Mouse (Mus musculus): ENCODE results near the gene Cdh6.

The Cdh6 gene

DNA sequence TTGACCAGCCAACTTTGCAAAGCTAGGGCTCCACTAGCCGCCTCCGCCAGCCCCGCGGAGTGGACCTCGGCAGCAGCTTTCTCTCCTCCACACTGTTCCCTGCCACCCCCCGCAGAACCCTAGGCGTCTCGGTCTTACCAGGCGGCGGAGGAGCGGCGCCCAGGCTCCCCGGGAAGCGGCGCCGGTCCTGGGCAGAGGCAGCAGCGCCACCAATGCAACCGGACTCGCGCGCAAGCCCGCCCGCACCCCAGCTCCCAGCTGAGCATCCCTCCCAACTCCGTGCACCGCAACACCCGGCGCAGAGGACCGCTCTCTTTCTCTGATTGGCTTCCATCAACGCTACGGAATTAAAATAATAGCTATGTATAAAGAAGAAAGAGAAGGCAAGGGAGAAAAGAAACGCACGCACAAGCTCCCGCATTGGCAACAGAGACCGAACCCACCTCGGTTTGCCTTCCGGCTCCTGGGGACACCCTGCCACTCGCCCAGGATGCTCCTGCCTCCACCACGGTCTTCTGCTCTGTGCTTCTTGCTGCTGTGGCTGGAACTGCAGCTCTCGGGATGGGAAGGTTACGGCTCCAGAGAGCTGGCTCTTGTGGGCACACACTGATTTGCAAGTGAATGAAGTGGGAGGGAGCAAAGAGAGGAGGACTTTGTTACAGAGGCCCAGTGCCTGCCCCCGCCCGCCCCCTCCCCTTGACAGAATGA, at the start of gene Cdh6:
Gene Cdh6, minus strand, starts transcription at position 605 of the 708 bp plus-strand sequence.
- peak; percentile 40 for DNase-seq

DNA sequence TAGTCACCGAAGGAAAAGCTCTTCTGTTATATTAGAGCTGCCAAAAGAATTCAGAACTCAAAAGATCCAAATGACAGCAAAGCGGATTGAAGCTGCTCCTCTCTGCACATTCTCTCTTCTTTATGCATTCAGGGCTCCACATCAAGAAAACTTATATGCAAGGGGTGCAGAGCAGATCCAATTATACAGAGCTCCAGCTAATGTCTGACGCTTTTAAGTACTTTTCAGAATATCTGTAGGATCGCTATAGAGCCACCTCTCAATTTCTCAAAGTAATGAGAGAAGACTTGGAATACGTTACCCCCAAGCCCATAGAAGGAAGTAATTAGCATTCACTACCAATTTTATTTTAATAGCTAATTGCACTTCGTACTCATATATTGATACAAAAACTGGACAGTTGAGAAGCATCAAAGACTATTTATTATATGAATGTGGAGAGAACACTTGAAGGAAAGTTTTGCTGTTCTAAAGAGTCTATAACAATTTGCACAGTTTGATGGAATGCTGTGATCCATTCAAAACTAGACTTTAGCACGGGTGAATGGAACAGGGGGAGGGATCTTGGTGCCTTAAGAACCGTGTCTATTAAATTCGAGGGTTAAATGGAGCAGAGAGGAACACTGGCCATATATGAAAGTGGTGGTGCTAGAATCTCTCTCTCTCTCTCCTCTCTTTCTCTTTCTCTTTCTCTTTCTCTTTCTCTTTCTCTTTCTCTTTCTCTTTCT, 46.4 kb upstream of the Cdh6 start:
- DNase-seq: no peak

DNA sequence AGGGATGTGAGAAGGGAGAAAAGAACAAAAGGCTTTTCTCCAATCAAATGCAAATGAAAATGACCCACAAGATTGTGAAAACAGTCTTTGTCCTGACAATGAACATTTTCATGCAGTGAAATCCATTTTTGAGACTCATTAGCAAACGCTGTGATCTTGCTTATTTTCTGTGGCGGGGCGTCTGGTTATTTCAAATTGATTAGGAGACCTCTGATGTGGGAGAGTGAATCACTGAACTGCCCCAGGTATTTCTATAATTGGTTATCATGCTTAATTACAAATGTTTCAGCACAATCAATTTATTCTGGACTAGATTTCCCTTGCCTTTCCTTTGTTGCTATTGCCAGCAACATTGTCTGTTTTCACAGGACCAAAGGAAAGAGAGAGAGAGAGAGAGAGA, 44.3 kb upstream of the Cdh6 start:
- no peak for DNase-seq

DNA sequence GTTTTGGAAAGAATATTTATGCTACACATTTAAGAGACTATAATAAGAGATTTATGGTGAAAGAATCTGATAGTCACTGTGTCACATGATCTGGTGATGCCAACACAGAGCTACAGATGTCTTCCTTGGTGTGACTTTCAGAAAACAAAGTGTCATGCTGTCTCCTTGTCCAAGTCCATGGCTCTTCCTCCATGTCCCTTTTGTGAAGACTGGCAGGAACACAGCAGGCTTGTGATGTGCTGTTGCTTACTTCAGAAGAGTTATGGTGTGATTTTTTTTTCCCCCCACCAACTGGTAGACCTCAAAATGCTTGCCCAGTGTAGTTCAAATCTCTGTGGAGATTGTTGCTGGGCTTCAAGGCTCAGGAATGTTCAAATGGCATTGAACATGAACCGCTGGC, 43.7 kb upstream of the Cdh6 start:
- DNase-seq: no peak

DNA sequence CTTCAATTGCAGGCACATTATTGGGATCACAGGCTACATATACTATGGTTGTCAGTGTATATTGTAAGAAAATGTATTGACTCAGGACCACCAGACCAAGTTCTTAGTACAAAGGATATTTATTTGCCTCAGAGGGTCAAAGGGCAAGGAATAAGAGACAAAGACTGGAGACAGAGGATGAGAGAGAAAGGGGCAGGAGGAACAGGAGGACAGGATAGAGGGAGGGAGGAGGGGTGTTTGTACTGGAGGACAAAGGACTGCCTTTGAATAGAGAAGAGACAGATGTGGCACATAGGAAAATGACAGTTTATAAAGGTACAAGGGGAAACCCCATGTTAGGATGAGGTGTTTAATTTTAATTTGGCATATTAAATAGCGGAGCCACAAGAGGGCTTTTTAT, 39.5 kb upstream of the Cdh6 start:
- DNase-seq: no peak

DNA sequence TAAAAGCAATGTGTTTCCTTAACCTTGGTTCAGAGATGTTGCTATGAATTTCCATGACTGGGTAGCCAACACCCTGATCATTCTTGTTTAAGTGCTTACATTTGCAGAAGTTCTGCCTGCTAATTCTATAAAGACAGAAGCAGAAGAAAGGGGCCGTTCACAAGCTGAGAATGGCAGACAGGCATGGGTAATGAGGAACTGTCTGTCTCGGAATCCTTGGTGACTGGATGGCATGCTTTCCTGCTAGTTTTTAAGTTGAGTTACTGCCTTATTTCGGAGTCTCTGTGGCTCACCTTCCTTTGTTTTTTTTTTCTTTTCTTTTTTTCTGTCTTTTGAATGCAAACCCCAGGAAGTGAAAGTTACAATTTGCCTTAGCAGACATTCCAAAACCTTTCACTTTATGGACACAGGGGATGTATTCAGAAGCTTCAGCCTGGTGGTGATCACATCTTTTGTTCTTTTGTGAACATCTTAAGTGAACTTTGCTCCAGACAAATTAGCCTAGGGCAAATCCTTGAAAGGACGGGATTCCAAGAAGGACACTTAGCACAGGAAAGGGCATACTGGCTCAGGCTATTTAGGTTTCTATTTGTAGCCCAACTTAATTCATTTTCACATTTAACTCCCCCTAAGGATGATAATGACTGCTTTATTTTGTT, 38.7 kb upstream of the Cdh6 start:
- no peak for DNase-seq

DNA sequence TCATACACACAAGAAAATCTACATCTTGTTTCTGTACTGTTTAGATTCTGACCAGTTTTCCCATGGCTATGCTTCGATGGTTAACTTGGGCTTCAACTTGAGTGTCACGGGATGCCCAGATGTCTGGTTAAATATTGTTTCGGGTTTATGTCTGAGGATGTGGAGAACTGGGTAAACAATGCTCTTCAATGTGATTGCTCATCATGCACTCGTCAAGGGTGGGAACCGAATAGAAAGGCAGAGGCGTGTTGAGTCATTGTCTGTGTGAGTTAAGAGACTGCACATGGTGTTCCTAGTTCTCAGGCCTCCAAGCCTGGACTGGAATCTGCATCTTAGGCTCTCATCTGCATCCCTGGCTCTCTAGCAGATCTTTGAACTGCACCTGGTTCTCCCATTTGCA, 36.7 kb upstream of the Cdh6 start:
- no peak for DNase-seq

DNA sequence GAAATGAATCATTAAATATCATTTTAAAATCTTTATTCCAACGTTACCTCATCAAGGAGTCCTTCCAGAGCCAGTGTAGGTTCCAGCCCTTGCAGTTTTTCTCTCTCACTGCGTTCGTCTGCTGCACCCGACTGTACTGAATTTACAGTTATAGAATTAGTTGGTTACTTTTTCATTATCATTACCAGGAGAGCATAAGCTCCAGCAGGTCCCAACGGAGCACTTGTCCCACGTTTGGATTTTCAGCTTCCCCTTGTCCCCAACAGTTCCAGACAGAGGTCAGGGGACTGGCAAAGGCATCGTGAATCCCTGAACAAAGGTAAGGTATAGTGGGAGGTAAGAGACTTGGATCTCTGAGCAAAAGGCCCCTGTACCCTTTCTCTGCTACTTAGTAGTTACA, 35.2 kb upstream of the Cdh6 start:
- DNase-seq: no peak

DNA sequence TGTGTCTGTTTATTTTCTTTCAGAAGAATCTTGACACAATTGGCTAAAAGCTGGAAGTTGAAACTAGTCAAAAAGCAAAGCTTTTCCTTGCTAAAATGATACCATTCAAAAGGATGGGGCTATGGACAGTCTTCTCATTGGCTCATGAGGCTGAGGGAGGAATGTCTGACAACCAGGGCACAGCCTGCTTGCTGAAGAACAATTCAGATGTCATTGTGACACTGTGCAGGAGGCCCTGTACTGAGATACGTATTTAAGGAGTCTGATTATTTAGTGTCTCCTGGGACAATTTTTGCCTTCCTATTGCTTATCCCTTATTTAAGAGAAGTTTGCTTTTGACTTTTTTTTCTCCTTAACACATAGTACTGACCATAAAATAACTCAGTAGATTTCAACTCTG, 22.8 kb upstream of the Cdh6 start:
- DNase-seq: no peak

DNA sequence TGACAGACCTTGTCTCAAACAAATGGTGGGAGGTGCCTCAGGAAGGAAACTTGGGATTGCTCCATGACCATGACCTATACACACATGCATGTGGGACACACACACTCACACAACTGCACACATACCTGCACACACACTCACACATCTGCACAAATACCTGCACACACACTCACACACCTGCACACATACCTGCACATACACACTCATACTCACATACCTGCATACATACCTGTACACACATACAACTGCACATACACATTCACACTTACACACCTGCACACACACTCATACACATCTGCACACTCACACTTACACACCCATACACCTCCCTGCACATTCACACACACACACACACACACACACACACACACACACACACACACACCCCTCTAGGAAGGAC, 20.6 kb upstream of the Cdh6 start:
- DNase-seq: no peak

DNA sequence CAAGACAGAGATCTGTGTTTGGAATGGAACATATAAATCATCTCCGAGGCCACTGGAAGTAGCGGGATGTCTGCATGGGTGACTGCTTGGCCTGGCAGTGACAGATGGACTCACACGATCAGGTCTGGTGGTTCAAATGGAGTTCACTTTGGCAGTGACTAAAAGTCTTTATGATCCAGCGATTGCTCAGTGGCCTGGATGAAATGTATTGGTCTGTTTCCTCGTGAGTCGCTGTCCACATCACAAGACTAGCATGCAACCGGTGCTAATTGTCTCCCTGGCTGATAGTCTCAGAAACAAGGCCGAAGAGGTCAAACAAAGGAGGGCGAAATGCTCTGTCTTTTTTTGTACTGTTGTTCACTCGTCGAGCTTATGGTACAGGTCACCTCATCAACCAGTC, 19.6 kb upstream of the Cdh6 start:
- no peak for DNase-seq

DNA sequence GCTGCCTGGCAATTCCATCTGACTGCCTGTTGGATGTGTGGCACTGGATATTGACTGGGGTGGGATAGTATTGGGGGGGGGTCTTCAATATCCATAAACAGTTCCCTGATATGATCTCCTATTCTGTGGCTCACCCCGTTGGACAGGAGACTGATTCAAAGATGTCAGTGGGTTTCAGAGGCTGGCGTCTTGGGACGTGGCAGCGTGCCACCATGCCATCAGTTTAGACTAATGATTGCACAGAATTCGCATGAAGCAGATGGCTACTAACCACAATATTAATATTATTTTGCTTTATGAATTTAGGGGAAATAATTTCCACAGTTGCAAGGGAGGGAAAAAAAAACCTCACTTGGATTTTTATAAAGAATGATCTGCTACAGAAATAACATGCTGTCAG, 10.2 kb upstream of the Cdh6 start:
- DNase-seq: no peak

DNA sequence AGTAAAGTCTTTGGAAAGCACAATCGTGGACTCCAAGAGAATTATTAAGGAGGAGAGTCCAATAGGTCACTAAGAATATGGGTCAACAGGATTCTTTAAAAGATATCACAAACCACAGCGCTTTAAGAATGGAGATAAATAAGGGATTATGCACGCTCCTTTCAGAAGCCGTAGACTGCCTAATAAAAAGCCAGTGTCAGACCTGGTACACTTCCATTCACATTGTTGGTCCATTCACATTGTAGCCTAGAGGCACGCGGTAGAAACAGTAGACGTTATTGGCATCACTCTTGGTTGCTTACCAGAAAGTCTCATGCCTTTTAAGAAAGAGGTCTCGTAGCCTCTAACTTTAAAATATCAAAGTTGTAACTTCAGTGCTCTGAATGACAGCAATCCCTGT, 8.0 kb upstream of the Cdh6 start:
- no peak for DNase-seq

DNA sequence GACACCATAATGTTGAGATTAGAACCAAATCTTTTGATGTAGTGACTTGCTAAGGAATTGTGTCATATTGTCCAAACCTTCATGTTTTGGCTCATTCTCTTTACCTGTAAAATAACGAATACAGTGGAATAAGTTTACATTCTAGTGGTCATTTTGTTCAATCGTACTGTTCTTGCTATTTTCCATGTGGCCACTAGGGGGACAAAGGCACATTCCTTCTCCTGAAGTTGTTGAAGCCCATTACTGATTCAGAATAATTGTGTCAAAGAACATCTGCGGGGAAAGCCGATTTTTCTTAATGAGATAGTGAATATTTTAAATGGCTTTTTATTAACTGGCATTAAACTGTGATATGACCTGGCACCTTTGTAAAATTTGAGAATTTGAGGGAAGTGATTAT, 7.5 kb upstream of the Cdh6 start:
- DNase-seq: peak; percentile 17

DNA sequence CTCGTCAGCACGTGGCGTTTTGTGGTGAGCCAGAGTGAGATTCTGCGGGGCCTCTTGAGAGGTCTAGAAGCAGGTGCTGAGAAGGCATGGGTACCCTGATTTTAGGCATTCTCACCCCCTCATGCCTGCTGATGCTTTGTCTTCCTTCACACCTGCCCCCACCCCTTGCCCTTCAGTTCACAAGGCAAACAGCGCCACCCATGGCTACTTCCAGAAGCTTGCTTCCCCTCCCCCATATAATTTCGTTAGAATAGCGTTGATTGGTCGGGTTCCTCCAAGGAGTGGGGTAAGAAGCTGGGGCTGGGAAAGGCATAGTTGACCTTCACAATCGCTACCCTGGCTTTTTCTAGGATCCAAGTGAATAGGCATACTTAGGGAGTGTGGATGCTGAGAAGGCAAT, 2.5 kb upstream of the Cdh6 start:
- DNase-seq: no peak

DNA sequence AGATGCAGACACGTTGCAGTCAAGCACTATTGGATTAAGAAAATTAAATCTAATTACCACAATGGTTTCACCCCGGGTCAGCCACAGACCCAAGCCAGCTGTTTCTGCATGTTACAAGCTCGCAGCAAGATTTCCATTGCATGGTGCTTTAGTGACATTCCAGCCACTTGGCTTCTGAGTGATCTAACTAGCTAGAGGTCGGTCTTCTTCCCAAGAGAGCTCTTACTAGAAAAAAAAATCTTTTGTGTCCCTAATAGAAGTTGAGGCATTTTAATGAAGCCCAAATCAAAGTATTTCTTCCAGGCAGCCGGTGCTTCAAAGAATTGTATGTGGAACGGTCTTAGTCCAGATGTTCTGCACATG, 1.1 kb upstream of the Cdh6 start:
- DNase-seq: peak; percentile 12

DNA sequence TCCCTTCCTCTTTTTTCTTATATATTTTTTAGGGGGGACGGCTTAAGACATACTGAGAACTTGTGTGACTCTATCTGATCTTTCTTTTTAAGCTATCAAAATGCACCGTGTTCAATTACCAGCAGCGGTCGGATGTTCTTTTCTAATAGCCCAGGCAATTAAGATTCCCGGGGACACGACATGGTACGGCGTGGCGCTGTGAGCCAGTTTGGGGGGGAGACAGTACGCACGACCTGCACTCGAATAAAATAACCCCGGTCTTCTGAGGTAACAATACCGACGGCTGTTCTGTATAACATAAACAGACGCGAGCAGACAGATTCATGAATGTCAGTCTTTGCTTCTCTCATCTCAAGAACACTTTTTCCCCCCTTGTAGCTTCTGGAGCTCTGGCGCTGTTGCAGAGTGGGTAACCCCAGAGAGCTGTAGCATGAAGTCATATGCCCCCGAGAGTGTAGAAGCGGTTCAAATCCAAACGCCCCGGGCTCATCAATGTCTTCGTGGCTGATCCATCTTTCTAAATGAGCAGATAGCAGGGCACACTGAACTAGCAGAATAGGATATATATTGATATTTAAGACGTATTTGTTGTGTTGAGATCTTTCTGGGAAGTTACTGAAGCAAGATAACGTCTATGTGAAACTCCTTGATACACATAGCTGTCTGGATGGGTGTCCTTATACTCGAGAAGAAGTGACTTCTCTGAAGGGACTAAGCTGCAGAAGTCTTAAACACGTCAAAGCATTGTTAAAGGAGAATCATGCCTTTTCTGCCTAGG, 554 bp upstream of the Cdh6 start:
- peak; percentile 3 for DNase-seq

DNA sequence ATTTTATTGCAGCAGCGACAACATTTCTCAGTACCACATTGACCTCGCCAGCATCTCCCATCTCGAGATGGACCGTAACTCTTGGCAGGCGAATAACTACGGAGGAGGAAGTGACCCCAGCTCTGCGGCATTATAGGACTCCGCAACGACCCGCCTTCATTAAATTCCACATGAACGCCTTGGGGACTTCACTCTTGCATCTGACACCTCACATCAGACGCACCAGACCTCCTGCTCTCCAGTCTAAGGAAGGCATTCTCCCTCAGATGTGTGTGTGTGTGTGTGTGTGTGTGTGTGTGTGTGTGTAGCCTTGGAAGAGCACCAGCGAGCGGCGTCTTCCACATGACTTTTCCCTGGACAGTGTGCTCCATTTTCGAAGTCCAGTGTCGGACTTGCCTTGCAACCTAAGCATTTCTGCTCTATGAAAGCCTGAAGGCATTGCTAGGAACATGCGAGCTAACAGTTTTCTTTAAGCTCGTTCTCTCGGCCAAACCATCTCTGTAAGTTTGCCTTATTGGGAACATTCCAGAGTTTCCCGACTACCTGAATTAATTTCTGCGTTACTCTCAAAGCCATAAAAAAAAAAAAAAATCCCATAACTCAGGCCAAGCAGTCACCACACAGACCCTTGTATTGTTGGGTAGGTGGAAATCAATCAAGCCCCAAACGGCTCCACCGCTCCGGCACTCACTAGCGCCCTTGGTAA, 957 bp downstream of the Cdh6 start:
- peak; percentile 10 for DNase-seq

DNA sequence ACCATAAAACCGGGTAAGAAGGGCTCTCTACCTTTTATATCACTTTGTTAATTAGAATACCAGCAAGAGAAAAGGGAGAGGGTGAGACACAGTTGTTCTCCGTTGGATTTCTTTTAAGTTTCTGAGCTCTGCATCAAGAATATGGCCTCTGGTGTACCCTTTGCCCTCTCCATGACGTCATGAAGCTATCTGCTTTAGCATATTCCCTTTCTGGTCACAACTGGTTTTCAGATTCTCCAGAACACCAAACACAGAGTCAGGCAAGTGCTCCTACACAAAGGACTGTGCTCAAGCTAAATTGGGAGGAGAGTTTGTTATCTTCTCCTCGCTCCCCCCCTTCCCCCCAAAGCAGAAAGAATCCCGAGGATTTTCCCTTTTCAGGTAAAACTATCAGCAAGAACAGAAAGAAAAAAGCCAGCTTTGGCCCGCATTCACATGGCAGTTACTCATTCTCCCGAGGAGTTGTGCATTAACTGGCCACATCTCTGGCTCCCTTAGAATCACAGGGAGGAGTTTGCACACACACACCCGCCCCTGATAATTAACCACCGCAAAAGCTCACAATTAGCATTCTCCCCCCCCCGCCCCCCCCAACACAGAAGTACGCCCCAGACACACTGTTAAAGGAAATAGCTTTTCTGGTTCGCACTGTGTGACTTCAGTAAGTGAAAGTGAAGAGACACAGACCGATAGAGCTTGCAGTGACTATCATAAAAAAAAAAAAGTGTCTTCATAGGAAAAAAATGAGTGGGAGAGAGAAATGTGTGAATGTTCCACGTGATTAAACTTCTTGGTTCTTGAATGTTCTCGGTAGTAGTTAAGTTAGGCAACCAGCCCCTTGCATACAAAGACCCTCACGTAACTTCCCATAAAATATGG, 1.8 kb downstream of the Cdh6 start:
- DNase-seq: peak; percentile 81

DNA sequence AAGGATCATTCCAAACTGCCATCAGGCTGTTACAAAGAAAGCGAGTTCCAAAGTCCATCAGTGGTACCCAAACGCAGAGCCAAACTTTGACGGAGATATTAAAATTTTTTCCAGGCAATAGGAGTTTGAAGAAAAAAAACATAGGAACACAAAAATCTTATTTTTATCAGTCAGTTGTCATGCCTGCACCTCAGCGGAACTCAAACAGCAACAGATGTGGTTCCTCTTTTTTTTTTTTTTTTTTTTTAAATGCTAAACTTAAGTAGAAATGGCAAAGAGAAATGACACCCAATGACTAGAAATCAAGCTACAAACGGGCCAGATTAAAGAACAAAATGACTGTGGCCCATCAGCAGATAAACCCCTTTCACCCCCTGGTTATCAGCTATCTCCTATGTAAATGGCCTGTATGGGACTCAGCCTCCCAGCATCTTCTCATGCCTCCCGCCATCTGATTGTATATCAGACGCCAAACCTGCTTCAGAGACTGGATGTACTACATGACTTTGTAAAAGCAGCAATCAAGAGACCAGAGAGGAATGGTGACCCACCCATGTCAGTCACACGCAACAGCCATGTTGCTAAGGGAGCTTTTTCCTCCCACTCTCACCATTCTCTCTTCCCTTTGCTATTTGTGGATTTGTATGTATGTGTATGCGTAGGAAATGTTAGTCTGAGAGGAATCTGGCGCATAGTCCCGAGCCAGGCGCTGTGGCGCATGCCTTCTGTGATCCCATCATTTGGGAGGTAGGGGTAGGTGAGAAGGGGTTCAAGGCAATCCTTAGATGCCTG, 8.2 kb downstream of the Cdh6 start:
- DNase-seq: no peak

DNA sequence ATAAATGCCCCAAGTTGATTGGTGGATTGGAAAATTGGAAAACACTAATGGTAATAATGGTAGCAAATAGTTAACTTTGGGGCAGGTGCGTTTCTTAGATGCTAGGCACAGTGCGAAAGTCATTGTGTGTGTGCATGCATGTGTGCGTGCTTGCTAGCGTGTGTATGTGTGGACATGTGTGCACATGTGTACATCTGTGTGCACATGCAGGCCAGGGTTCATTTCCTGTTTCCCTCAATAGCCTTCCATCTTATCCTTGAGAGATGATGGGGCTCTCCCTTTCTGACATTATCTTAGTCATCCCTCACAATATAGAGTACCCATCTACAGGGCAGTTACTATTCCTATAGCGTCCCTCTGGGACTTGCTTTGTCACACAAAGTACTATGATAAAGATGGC, 17.7 kb downstream of the Cdh6 start:
- DNase-seq: no peak
